Mouse (Mus musculus): ENCODE data around the gene Icam5.

DNA sequence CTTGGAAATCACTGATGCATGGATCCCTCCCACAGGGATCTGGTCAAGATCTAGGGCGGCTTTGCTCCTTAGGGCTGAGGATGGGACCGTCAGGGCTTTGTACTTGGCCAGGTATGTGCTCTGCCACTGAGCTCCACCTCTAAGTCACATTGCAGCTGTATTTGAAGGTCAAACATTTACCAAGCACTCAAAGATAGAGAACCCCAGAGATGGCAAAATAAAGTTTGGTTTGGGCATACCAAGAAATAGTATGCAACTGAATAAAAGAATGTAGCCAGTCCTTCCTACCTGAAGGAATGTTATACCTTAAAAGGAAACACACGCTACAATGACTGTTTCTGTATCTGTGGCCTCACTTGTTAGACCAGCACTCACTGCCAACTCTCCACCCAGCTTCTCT, 10.5 kb upstream of the Icam5 start:
- TF ChIP-seq CTCF (IDR thresholded peaks at IDR 0.05; ENCODE audit: borderline replicate concordance, insufficient read depth, low read length) (no peak), POLR2A (IDR thresholded peaks at IDR 0.05; ENCODE audit: low read depth, low read length) (no peak)

Data from embryonic fibroblast, embryonic 13.5 days (primary cell).